Mouse (Mus musculus): Measurements from ENCODE around the gene Ttc9b.

The Ttc9b gene

GRCm38 (mm10) chr7:27688246-27688788 is 34.6 kb downstream of the Ttc9b start:
- no peak for DNase-seq (ENCODE audit: low spot score)

- DNase-seq (ENCODE audit: low spot score): peak; percentile 96
Observed at GRCm38 (mm10) chr7:27688815-27689612, 35.3 kb downstream of the Ttc9b start, which contains the start of gene Zfp607b. Gene Zfp607b, plus strand, starts transcription at chr7:27689340.

GRCm38 (mm10) chr7:27691076-27691475 is 37.4 kb downstream of the Ttc9b start:
- DNase-seq (ENCODE audit: low spot score): no peak

- DNase-seq (ENCODE audit: low spot score): no peak
Observed at GRCm38 (mm10) chr7:27696711-27697110, 43.0 kb downstream of the Ttc9b start.

All from left cerebral cortex, adult 11 months (tissue).